Mouse (Mus musculus) heart, postnatal 14 days (tissue): ENCODE measurements around the gene Tbc1d4. TPM values are rescaled to one million over a fixed set of nuclear protein-coding genes. Genes with fewer than 3 reads are reported as not detected.
A peak's percentile ranks its signal among the peaks of the same experiment; 100 is the strongest.
"Not testable (repeated sequence)": the region's sequence is repeated elsewhere in the genome, so short reads cannot be mapped to it uniquely, and the experiment has no call there.

Source experiments
- DNase-seq, 2 experiments: peaks; one replicate each; pipeline ENCODE4 v3.0.0; 2021 to 2022
- intact Hi-C: fragments of 180-260 bp; cut with DNase I; formaldehyde crosslinking; loops from one replicate; pipeline ENCODE4 v1.15.1; 2025
- total RNA-seq, 2 experiments: library from RNA; stranded (reverse); gene quantifications; 2 replicates each; pipeline ENCODE4 v1.2.3; 2021

The Tbc1d4 gene
- total RNA-seq, 2 experiments from 2014 or later, result 43.4 to 47.7 TPM

- intact Hi-C loops, result no loop called here
- DNase-seq, result no peak
These were observed 11.8 kb downstream of the Tbc1d4 start for GRCm38 (mm10) chr14:101597096-101597715.

GRCm38 (mm10) chr14:101596691-101597090 lies 12.3 kb downstream of the Tbc1d4 start:
- intact Hi-C loops, result no loop called here
- no peak for DNase-seq

GRCm38 (mm10) chr14:101595301-101596080 lies 13.5 kb downstream of the Tbc1d4 start:
- intact Hi-C loops, result no loop called here
- no peak for DNase-seq

- DNase-seq, result no peak
These were observed 15.0 kb downstream of the Tbc1d4 start for GRCm38 (mm10) chr14:101594001-101594400.

GRCm38 (mm10) chr14:101593340-101593739 lies 15.7 kb downstream of the Tbc1d4 start:
- DNase-seq, result no peak
- intact Hi-C loops, result no loop called here

More at GRCm38 (mm10) chr14:101594001-101594400, 15.0 kb downstream of the Tbc1d4 start:
- intact Hi-C loops, result no loop called here

- intact Hi-C loops, result no loop called here
- DNase-seq, result peak in 1 of 2 experiments; percentile 32
These were observed 17.9 kb downstream of the Tbc1d4 start for GRCm38 (mm10) chr14:101591101-101591500.

- DNase-seq, intact Hi-C loops: not testable (repeated sequence)
These were observed 20.6 kb downstream of the Tbc1d4 start for GRCm38 (mm10) chr14:101588209-101588991.

GRCm38 (mm10) chr14:101587366-101588040 lies 21.5 kb downstream of the Tbc1d4 start:
- DNase-seq, intact Hi-C loops: not testable (repeated sequence)

GRCm38 (mm10) chr14:101586096-101586495 lies 22.9 kb downstream of the Tbc1d4 start:
- DNase-seq, result peak in 1 of 2 experiments; percentile 18
- intact Hi-C loops, result no loop called here

- intact Hi-C loops, result no loop called here
These were observed 33.3 kb downstream of the Tbc1d4 start for GRCm38 (mm10) chr14:101575651-101576050.

GRCm38 (mm10) chr14:101574536-101574935 lies 34.5 kb downstream of the Tbc1d4 start:
- intact Hi-C loops, result loop anchor here (5.0 kb wide), 1 partner anchor 47 kb away; no protein-coding TSS in a partner anchor
- DNase-seq, result no peak

More at GRCm38 (mm10) chr14:101575651-101576050, 33.3 kb downstream of the Tbc1d4 start:
- no peak for DNase-seq

GRCm38 (mm10) chr14:101573107-101573614 lies 35.8 kb downstream of the Tbc1d4 start:
- intact Hi-C loops, result loop anchor here (5.0 kb wide), 1 partner anchor 46 kb away; no protein-coding TSS in a partner anchor
- DNase-seq, result no peak

GRCm38 (mm10) chr14:101568828-101569227 lies 40.2 kb downstream of the Tbc1d4 start:
- peak; percentile 54 to 58 for DNase-seq
- intact Hi-C loops, result no loop called here

GRCm38 (mm10) chr14:101566717-101567116 lies 42.3 kb downstream of the Tbc1d4 start:
- intact Hi-C loops, result no loop called here
- no peak for DNase-seq

- intact Hi-C loops, result no loop called here
- no peak for DNase-seq
These were observed 43.3 kb downstream of the Tbc1d4 start for GRCm38 (mm10) chr14:101565661-101566060.

- peak; percentile 24 to 32 for DNase-seq
These were observed 47.7 kb downstream of the Tbc1d4 start for GRCm38 (mm10) chr14:101561251-101561701.

GRCm38 (mm10) chr14:101559446-101559845 lies 49.5 kb downstream of the Tbc1d4 start:
- intact Hi-C loops, result no loop called here
- DNase-seq, result no peak

More at GRCm38 (mm10) chr14:101561251-101561701, 47.7 kb downstream of the Tbc1d4 start:
- intact Hi-C loops, result no loop called here

- no peak for DNase-seq
- intact Hi-C loops, result no loop called here
These were observed 60.0 kb downstream of the Tbc1d4 start for GRCm38 (mm10) chr14:101548885-101549573.

- DNase-seq, result no peak
- intact Hi-C loops, result no loop called here
These were observed 67.1 kb downstream of the Tbc1d4 start for GRCm38 (mm10) chr14:101541863-101542262.
